Mouse (Mus musculus) cortical plate, adult 2 months (tissue): ENCODE measurements at regions not wholly inside any gene's neighbourhood (a gene's known extent, or its start where the extent isn't known, plus 50 kb on each side); places are given as distances from the start of the nearest gene placed in this dataset.

Experiments used
- H3K27ac ChIP-seq: fragments of 200-500 bp; 2 replicates; pipeline ENCODE4 v1.5.1; 2012; ENCODE audit warnings: low read length, control low read depth, inconsistent platforms; ENCODE audit not compliant: insufficient read depth
- H3K4me1 ChIP-seq: fragments of 200-500 bp; 2 replicates; pipeline ENCODE4 v1.6.1; 2011; ENCODE audit warnings: low read length; ENCODE audit not compliant: control insufficient read depth, insufficient read depth
- H3K4me3 ChIP-seq: fragments of 200-500 bp; 2 replicates; pipeline ENCODE4 v1.5.1; 2011; ENCODE audit warnings: mild to moderate bottlenecking, low read length, control low read depth; ENCODE audit not compliant: insufficient read depth
- CTCF ChIP-seq: fragments of 200-500 bp; IDR thresholded peaks from 2 replicates; pipeline ENCODE4 v1.5.1; 2011; ENCODE audit warnings: mild to moderate bottlenecking, control low read depth, low read length; ENCODE audit not compliant: insufficient read depth; ENCODE audit errors: extremely low read depth
- POLR2A ChIP-seq: fragments of 200-500 bp; IDR thresholded peaks from 2 replicates; pipeline ENCODE4 v1.6.1; 2011; ENCODE audit warnings: mild to moderate bottlenecking, low read length, control low read depth; ENCODE audit not compliant: insufficient read depth; ENCODE audit errors: extremely low read depth

DNA sequence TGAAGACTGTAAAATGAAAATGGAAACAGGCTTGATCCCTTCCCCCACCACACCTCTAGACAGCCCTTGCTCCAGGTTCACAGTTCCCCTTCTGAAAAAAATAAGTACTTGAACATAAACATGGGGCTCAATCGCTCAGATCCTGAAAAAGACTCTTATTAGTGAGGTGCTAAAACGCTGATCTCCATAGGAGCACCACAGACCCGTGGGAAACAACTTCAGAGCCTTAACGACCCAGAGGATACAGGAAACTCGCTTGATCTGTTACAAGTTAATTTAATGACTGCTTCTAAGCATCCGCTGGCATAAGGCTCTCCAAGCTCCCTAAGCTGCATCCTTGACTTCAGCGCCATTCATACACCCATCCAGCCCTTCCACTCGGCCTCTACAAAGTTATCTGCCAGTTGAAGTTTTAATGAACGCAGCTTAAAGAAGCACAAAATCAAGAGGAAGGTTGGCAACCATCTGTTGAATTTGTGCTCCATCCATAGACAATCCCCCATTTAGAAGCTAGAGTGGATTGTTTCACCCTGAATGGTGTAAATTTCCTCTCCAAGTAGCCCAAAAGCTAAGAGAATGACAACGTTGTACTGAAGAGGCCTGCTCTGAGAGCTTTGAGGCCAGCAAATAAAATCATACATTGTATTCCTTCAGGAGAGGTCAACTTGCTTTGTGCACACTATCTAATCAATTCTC is 486.9 kb upstream of the Cited2 start:
- Histone ChIP-seq H3K27ac (no peak overlapping the region), H3K4me1 (no peaks in the 10 kb centered on the region), H3K4me3 (no peak overlapping the region)
- TF ChIP-seq POLR2A (no peak), CTCF (no peak)

DNA sequence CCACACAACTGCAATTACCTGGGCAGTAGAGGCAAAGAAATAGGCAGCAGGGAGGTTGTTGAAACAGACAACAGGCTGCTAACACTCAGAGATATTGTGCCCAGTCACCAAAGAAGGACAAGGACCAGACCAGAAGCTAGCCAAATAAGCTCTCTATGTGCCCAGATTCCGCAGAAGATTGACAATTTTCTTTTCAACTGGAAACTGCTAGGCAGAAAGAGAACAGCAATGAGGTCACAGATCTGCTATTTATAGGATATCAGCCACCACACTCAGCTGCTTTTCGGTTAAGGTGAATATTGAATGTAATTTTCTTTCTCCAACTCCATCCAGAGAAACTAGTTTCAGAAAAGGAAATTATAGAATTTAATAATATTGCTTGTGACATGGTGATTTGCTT is 486.3 kb upstream of the Cited2 start:
- H3K27ac ChIP-seq, result no peak overlapping the region
- H3K4me3 ChIP-seq, result no peak overlapping the region
- no peak for TF ChIP-seq CTCF
- no peak for TF ChIP-seq POLR2A
- H3K4me1 ChIP-seq, result no peaks in the 10 kb centered on the region

DNA sequence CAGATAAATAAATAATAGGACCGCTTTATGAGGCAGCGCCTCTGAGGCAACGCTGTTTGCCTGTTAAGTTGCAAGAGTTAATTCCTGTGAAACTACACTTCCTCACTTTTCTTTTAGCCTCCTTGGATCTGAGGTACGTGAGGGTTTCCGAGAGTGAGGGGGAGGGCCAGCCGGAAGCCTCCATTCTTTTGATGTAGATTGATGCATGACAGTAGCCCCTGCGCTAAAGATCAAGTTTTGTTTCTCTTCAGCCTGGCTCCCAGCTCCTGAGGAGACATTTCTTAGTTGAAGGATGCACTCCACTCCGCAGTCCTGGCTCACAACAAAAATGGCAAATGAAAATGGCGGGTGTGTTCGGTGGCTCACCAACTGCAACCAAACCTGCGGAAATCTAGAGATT is 485.6 kb upstream of the Cited2 start:
- Histone ChIP-seq H3K4me3 (no peak overlapping the region), H3K27ac (no peak overlapping the region), H3K4me1 (no peaks in the 10 kb centered on the region)
- no peak for TF ChIP-seq POLR2A
- TF ChIP-seq CTCF, result no peak

DNA sequence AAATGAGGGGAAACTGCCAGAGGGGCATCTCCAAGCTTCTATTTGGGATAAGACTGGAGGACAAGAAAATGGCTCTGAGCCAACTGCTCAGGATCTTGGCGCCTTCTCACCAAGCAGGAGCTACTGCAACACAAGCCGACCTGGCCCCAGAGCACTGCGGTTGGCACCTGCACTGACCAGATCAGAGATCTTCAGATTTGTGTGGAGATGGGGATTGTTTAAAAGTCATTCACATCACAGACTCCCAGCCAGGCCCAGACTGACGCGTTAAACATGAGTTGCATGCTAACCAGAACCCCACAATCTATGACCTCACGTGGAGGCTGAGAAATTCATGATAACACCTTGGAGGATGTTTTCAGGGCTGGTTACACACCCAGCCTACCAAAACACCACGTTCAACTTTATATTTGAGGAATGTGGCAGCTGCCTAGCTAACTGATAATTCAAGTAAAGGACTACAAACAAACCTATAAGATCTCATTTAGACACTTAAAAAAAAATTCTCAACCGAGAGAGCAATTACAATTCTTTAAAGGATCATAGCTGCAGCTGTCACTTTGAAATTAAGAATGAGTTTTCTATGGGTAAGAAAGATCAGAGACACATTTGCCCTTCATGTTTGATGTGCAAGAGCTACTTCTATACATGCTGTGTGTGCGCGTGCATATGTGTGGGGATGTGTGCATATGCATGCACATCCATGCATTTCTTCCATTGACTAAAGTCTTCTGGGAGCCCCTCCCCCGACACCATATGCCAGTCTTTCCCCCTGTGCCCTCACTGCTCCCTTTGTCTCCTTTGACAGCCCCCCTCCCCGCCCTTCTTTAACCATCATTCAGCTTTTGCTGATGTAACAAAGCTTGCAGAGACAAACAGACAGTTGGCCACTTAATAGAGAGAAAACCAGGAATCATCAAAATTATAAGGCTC is 484.8 kb upstream of the Cited2 start:
- Histone ChIP-seq H3K27ac (no peak overlapping the region), H3K4me3 (no peak overlapping the region), H3K4me1 (no peaks in the 10 kb centered on the region)
- TF ChIP-seq POLR2A (no peak), CTCF (no peak)

DNA sequence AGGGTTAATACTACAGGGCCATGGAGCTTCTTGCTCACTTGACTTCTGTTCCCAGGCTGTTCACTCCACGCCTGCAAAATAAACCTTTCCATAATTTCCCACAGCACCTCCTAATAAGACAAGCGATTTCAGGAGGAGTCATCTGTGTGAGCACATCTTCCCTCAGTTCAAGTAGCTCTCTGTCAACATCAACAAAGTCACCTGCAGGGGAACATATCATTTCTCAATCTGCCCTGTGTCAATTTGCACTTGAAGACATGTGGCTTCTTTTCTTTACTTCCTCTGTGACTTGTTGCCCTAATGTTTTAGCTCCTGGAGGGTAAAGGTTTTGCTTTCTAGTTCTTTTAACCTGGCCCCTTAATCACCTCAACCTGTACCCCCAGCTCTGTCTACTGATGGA is 474.7 kb upstream of the Cited2 start:
- Histone ChIP-seq H3K4me1 (no peaks in the 10 kb centered on the region), H3K4me3 (no peak overlapping the region), H3K27ac (no peak overlapping the region)
- TF ChIP-seq CTCF, result no peak
- TF ChIP-seq POLR2A, result no peak

DNA sequence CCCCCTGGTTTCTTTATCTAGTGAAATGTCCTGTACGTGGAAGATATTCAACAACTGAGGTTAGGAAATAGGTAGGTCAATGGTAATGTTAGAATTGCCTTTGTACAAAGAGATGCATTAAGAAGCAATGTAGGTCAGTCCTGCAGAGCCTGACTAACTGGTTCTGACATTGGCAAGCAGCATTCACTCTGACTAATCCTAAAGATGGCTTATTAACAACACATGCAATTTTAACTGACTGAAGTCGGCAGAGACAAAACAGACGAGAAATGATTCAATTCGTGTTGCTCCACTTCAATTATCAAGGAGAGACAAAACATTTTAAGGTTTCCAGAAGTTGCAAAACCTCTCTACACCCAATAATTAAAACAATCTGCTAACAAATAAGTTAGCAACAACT is 470.0 kb upstream of the Cited2 start:
- H3K4me3 ChIP-seq, result no peak overlapping the region
- no peak for TF ChIP-seq POLR2A
- TF ChIP-seq CTCF, result no peak
- H3K4me1 ChIP-seq, result no peaks in the 10 kb centered on the region
- H3K27ac ChIP-seq, result no peak overlapping the region

DNA sequence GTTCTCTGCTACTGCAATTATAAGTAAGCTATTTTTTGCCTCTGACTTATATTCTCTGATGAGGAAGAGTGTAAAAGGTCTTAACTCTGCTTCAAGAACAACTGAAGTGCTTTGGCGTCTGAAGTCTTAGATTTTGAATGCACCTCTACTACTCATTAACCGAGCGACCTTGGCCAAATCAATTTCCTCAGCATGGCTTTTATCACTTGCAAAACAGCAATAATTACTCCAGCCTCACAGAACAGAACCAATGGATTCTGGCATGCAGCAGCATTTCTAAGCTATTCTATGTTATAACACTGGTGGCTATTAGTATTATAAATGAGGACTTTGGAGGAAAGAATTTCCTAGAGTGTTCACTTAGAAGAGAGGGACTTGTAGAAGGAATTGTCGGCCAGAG is 462.9 kb upstream of the Cited2 start:
- no peaks in the 10 kb centered on the region for H3K4me1 ChIP-seq
- no peak for TF ChIP-seq CTCF
- TF ChIP-seq POLR2A, result no peak
- no peak overlapping the region for H3K27ac ChIP-seq
- no peak overlapping the region for H3K4me3 ChIP-seq

DNA sequence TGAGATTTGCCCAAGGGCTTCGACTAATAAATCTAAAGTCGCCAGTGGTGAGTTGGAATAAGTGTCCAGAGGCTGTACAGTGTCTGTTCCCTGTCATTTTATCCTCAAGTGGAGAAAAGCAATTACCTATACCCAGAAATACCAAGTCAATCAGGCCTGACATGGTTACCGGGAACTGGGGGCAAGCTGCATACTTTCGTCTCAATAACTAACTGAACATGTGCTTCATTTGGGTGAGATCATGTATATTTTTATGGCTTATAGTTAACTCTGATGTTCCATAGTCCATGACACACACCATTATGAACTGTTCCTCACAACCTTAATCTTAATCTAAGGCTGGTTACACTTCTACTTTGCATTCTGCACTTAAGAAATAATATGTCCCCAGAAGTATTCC is 462.4 kb upstream of the Cited2 start:
- no peak overlapping the region for H3K27ac ChIP-seq
- TF ChIP-seq CTCF (no peak), POLR2A (no peak)
- H3K4me3 ChIP-seq, result no peak overlapping the region
- no peaks in the 10 kb centered on the region for H3K4me1 ChIP-seq

DNA sequence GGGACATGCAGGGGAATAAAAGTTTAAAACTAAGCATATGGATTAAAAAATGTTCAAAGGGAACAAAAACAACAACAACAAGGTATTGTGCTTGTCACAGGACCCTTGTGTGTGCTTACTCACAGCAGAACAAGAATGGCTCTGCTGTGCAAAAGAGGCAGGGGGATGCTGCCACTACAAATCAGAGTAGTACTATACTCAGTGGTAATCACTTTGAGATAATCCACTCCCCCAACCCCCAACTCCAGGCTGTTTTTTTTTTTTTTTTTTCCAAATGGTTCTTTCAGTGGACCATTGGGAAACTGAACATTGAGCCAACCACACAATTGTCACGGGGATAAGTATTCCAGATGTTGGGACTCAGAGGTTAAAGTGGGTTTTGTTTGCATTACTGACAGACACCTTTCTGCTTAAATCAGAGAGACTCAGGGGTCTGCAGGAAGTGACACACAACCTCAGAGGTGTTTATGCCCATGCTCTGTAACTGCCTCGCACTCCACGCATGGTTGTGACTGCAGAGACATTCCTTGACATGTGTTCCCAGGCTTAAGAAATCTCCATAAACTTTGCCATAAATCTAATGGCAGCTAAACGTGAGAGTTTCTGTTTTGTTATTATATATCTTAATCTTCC is 461.7 kb upstream of the Cited2 start:
- Histone ChIP-seq H3K4me1 (no peaks in the 10 kb centered on the region), H3K27ac (no peak overlapping the region), H3K4me3 (no peak overlapping the region)
- no peak for TF ChIP-seq CTCF
- TF ChIP-seq POLR2A, result no peak

DNA sequence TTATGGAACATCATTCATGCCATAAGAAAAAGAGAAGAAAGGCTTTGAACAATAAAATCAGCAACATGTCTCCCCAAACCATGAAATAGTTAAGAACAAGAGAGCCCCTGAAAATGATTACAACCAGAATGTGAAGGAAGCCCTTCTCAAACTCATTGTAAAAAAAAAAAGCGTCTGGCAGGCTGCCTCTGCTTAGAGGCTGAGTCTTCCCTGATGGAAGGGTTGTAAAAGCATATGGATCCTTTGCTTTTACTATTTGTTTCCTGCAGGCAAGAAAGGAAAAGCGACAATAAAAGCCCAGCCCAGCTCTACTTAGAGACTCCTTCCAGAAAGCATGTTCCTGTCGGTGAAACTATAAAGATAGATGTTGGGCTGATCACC is 461.2 kb upstream of the Cited2 start:
- no peak for TF ChIP-seq POLR2A
- no peak for TF ChIP-seq CTCF
- H3K27ac ChIP-seq, result no peak overlapping the region
- no peaks in the 10 kb centered on the region for H3K4me1 ChIP-seq
- no peak overlapping the region for H3K4me3 ChIP-seq

DNA sequence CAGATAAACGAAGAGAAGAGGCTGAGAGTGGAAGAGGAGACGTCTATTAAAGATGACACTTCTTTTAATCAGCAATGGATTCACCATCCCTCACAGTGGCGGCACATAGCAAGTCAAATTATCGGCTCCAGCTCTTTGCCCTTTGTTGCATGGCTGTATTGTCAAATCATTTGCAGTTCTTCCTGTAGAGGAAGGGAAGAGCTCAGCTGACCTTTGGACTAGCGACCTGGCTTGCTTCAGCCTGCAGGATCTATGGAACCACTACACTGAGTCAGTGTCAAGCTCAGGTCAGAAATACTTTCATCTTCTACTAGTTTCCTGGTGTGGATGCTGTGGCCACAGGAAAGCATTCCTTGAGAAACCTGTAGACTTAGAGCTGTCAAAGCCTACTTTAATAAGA is 450.4 kb upstream of the Cited2 start:
- Histone ChIP-seq H3K27ac (no peak overlapping the region), H3K4me1 (no peaks in the 10 kb centered on the region), H3K4me3 (no peak overlapping the region)
- TF ChIP-seq CTCF (no peak), POLR2A (no peak)
